Mouse (Mus musculus) MEL (cell line): ENCODE results near the gene Hmgb1. TPM values are rescaled to one million over a fixed set of nuclear protein-coding genes. Genes with fewer than 3 reads are reported as not detected.

Experiments used
- DNase-seq: peaks from one replicate; pipeline ENCODE4 v3.0.0; 2011; ENCODE audit warnings: low read depth, low spot score
- H3K27ac ChIP-seq: 2 replicates; pipeline ENCODE4 v1.5.1; 2012; ENCODE audit warnings: low read depth, mild to moderate bottlenecking, control low read depth, low read length, moderate library complexity; ENCODE audit not compliant: control insufficient read depth
- H3K27me3 ChIP-seq, 2 experiments: fragments of 150-350 bp in 1 of 2; sonication (generic) in 1 of 2; 2 replicates each; pipeline ENCODE4 v1.6.1; 2012; ENCODE audit warnings: low read length in 2 of 2, mild to moderate bottlenecking in 2 of 2, improper control_type of control experiment in 1 of 2, moderate library complexity in 1 of 2; ENCODE audit not compliant: insufficient read depth in 2 of 2, control insufficient read depth in 1 of 2
- H3K36me3 ChIP-seq, 2 experiments: 2 replicates each; pipeline ENCODE4 v1.6.1; 2012 to 2014; ENCODE audit warnings: low read length in 2 of 2, improper control_type of control experiment in 1 of 2, inconsistent platforms in 1 of 2, mild to moderate bottlenecking in 1 of 2; ENCODE audit not compliant: insufficient read depth in 2 of 2, control insufficient read depth in 1 of 2
- H3K4me1 ChIP-seq, 2 experiments: fragments of 150-350 bp in 1 of 2; sonication (generic) in 1 of 2; 2 replicates each; pipeline ENCODE4 v1.6.1; 2012; ENCODE audit warnings: low read length in 2 of 2, improper control_type of control experiment in 1 of 2, mild to moderate bottlenecking in 1 of 2; ENCODE audit not compliant: insufficient read depth in 2 of 2, control insufficient read depth in 1 of 2
- H3K4me3 ChIP-seq, 2 experiments: fragments of 150-350 bp in 1 of 2; sonication (generic) in 1 of 2; 2 replicates each; pipeline ENCODE4 v1.5.1; 2012; ENCODE audit warnings: low read depth in 2 of 2, low read length in 2 of 2, mild to moderate bottlenecking in 2 of 2, moderate library complexity in 2 of 2, control low read depth in 1 of 2, improper control_type of control experiment in 1 of 2; ENCODE audit not compliant: control insufficient read depth in 1 of 2, insufficient read depth in 1 of 2
- H3K79me2 ChIP-seq: 2 replicates; pipeline ENCODE4 v1.6.1; 2012; ENCODE audit warnings: mild to moderate bottlenecking, low read length, moderate library complexity; ENCODE audit not compliant: control insufficient read depth, poor library complexity, insufficient read depth
- H3K9ac ChIP-seq: 2 replicates; pipeline ENCODE4 v1.6.1; 2012; ENCODE audit warnings: low read depth, mild to moderate bottlenecking, control low read depth, low read length, moderate library complexity; ENCODE audit not compliant: control insufficient read depth, poor library complexity, severe bottlenecking
- H3K9me3 ChIP-seq: fragments of 150-350 bp; sonication (generic); replicated peaks from 2 replicates; pipeline ENCODE4 v1.6.1; 2012; ENCODE audit warnings: mild to moderate bottlenecking, low read length, improper control_type of control experiment, moderate library complexity; ENCODE audit not compliant: insufficient read depth
- CHD1 ChIP-seq: IDR thresholded peaks from 2 replicates; pipeline ENCODE4 v1.6.1; 2012; ENCODE audit warnings: low read depth, mild to moderate bottlenecking, inconsistent platforms, low read length, improper control_type of control experiment
- CHD2 ChIP-seq: IDR thresholded peaks from 2 replicates; pipeline ENCODE4 v1.6.1; 2011; ENCODE audit warnings: low read length, improper control_type of control experiment
- CTCF ChIP-seq, 3 experiments: IDR thresholded peaks in 2 of 3; conservative IDR thresholded peaks in 1 of 3; 2 replicates each; pipeline ENCODE4 v1.5.1; 2011 to 2012; ENCODE audit warnings: low read length in 3 of 3, low read depth in 2 of 3, mild to moderate bottlenecking in 2 of 3, improper control_type of control experiment in 1 of 3, inconsistent platforms in 1 of 3, mixed read lengths in 1 of 3, moderate library complexity in 1 of 3; ENCODE audit not compliant: control insufficient read depth in 1 of 3, insufficient read depth in 1 of 3, poor library complexity in 1 of 3, severe bottlenecking in 1 of 3
- E2F4 ChIP-seq: IDR thresholded peaks from 2 replicates; pipeline ENCODE4 v1.6.1; 2011; ENCODE audit warnings: low read depth, low read length, improper control_type of control experiment, borderline replicate concordance
- ELF1 ChIP-seq: IDR thresholded peaks from 2 replicates; pipeline ENCODE4 v1.6.1; 2014; ENCODE audit warnings: low read depth, mild to moderate bottlenecking, inconsistent platforms, low read length, improper control_type of control experiment, moderate library complexity
- EP300 ChIP-seq, 2 experiments: IDR thresholded peaks; 2 replicates each; pipeline ENCODE4 v1.6.1; 2011; ENCODE audit warnings: improper control_type of control experiment in 2 of 2, low read length in 2 of 2, low read depth in 1 of 2, mild to moderate bottlenecking in 1 of 2
- GABPA ChIP-seq: IDR thresholded peaks from 2 replicates; pipeline ENCODE4 v1.6.1; 2012; ENCODE audit warnings: low read depth, mild to moderate bottlenecking, inconsistent platforms, low read length, improper control_type of control experiment, moderate library complexity
- KAT2A ChIP-seq: conservative IDR thresholded peaks from 2 replicates; pipeline ENCODE4 v1.6.1; 2012; ENCODE audit warnings: low read depth, low read length, improper control_type of control experiment, inconsistent platforms
- MAFK ChIP-seq: IDR thresholded peaks from 2 replicates; pipeline ENCODE4 v1.6.1; 2011; ENCODE audit warnings: low read depth, mild to moderate bottlenecking, low read length, improper control_type of control experiment, borderline replicate concordance
- MAX ChIP-seq: IDR thresholded peaks from 2 replicates; pipeline ENCODE4 v1.6.1; 2011; ENCODE audit warnings: low read length, improper control_type of control experiment
- MAZ ChIP-seq: IDR thresholded peaks from 2 replicates; pipeline ENCODE4 v1.6.1; 2012; ENCODE audit warnings: low read depth, mild to moderate bottlenecking, inconsistent platforms, low read length, improper control_type of control experiment
- MYB ChIP-seq: IDR thresholded peaks from 2 replicates; pipeline ENCODE4 v1.6.1; 2011; ENCODE audit warnings: mild to moderate bottlenecking, low read depth, low read length, improper control_type of control experiment
- MYC ChIP-seq: IDR thresholded peaks from 2 replicates; pipeline ENCODE4 v1.6.1; 2011; ENCODE audit warnings: low read depth, mild to moderate bottlenecking, low read length, improper control_type of control experiment, moderate library complexity
- POLR2A ChIP-seq, 2 experiments: IDR thresholded peaks; 2 replicates each; pipeline ENCODE4 v1.6.1; 2011 to 2012; ENCODE audit warnings: low read length in 2 of 2, mild to moderate bottlenecking in 2 of 2, control low read depth in 1 of 2, improper control_type of control experiment in 1 of 2, low read depth in 1 of 2, moderate library complexity in 1 of 2; ENCODE audit not compliant: control insufficient read depth in 1 of 2, insufficient read depth in 1 of 2, poor library complexity in 1 of 2
- POLR2AphosphoS2 ChIP-seq: IDR thresholded peaks from 2 replicates; pipeline ENCODE4 v1.6.1; 2011; ENCODE audit warnings: low read length, improper control_type of control experiment
- RAD21 ChIP-seq: IDR thresholded peaks from 2 replicates; pipeline ENCODE4 v1.6.1; 2011; ENCODE audit warnings: mild to moderate bottlenecking, low read depth, low read length, improper control_type of control experiment
- RCOR1 ChIP-seq: IDR thresholded peaks from 2 replicates; pipeline ENCODE4 v1.6.1; 2012; ENCODE audit warnings: low read depth, mild to moderate bottlenecking, inconsistent platforms, low read length, improper control_type of control experiment
- SMC3 ChIP-seq: IDR thresholded peaks from 2 replicates; pipeline ENCODE4 v1.6.1; 2011; ENCODE audit warnings: low read depth, low read length, improper control_type of control experiment
- TAL1 ChIP-seq: IDR thresholded peaks from 2 replicates; pipeline ENCODE4 v1.6.1; 2012; ENCODE audit warnings: mild to moderate bottlenecking, inconsistent platforms, low read length, moderate library complexity, mixed read lengths
- TBP ChIP-seq: IDR thresholded peaks from 2 replicates; pipeline ENCODE4 v1.8.0; 2011; ENCODE audit warnings: low read depth, low read length, improper control_type of control experiment
- UBTF ChIP-seq: IDR thresholded peaks from 2 replicates; pipeline ENCODE4 v1.6.1; 2012; ENCODE audit warnings: low read depth, mild to moderate bottlenecking, inconsistent platforms, low read length, improper control_type of control experiment, moderate library complexity, borderline replicate concordance; ENCODE audit not compliant: insufficient read depth
- ZNF384 ChIP-seq: IDR thresholded peaks from 2 replicates; pipeline ENCODE4 v1.6.1; 2012; ENCODE audit warnings: low read depth, mild to moderate bottlenecking, inconsistent platforms, low read length, improper control_type of control experiment
- polyA plus RNA-seq, 2 experiments: library from polyadenylated mRNA; stranded (reverse) in 1 of 2; unstranded in 1 of 2; fragments of >175 nt in 1 of 2; fragments of >200 nt in 1 of 2; gene quantifications; 2 replicates each; pipeline versions ENCODE4 v1.2.1 to v1.2.4; 2012; ENCODE audit warnings: low replicate concordance in 2 of 2, low read depth in 1 of 2; ENCODE audit not compliant: insufficient read length in 2 of 2, insufficient read depth in 1 of 2, missing spikeins in 1 of 2
- total RNA-seq: library from RNA; depleted of rRNA; stranded (reverse); fragments of 300-350 nt; gene quantifications from 2 replicates; pipeline ENCODE4 v1.2.3, GENCODE M21; 2012

Hmgb1 gene
- total and polyA plus RNA-seq, 3 experiments, result 600 to 678 TPM; not detected in 1

GRCm38 (mm10) chr5:149117815-149118547 lies 66.3 kb downstream of the Hmgb1 start:
- TF ChIP-seq SMC3, result no peak
- no peak for TF ChIP-seq KAT2A
- TF ChIP-seq TBP, result no peak
- no peak for TF ChIP-seq MYC
- TF ChIP-seq CHD1, result no peak
- no peak for TF ChIP-seq UBTF
- no peak for TF ChIP-seq GABPA
- no peak for TF ChIP-seq RAD21
- no peak for TF ChIP-seq MAFK
- TF ChIP-seq CHD2, result no peak
- TF ChIP-seq RCOR1, result no peak
- no peak for TF ChIP-seq MAX
- TF ChIP-seq ELF1, result no peak
- no peak for TF ChIP-seq CTCF (IDR thresholded peaks at IDR 0.05 in 2 of 3, conservative IDR thresholded peaks at IDR 0.05 in 1 of 3; ENCODE audit: control insufficient read depth in 1 of 3, insufficient read depth in 1 of 3, low read depth in 2 of 3, low read length in 3 of 3, poor library complexity in 1 of 3, severe bottlenecking in 1 of 3)
- no peak for TF ChIP-seq POLR2A (IDR thresholded peaks at IDR 0.05; ENCODE audit: control insufficient read depth in 1 of 2, insufficient read depth in 1 of 2, low read depth in 1 of 2, low read length in 2 of 2, poor library complexity in 1 of 2)
- no peak for TF ChIP-seq MAZ
- no peak for TF ChIP-seq E2F4
- no peak for TF ChIP-seq ZNF384
- TF ChIP-seq POLR2AphosphoS2, result no peak
- TF ChIP-seq EP300 (IDR thresholded peaks at IDR 0.05; ENCODE audit: low read depth in 1 of 2, low read length in 2 of 2), result no peak

GRCm38 (mm10) chr5:149114587-149114986 lies 69.7 kb downstream of the Hmgb1 start:
- Histone ChIP-seq H3K9me3 (no peaks in the 10 kb centered on the region), H3K4me1 (no peaks in the 10 kb centered on the region), H3K36me3 (no peaks in the 10 kb centered on the region), H3K9ac (no peak overlapping the region), H3K27me3 (no peaks in the 10 kb centered on the region), H3K4me3 (no peak overlapping the region), H3K27ac (no peak overlapping the region), H3K79me2 (no peaks in the 10 kb centered on the region)
- TF ChIP-seq MYB (no peak), CHD2 (no peak), E2F4 (no peak), TAL1 (no peak), UBTF (no peak), EP300 (IDR thresholded peaks at IDR 0.05; ENCODE audit: low read depth in 1 of 2, low read length in 2 of 2) (no peak), RAD21 (no peak), TBP (no peak), KAT2A (no peak)
- no peak for DNase-seq

More at GRCm38 (mm10) chr5:149117815-149118547, 66.3 kb downstream of the Hmgb1 start:
- no peaks in the 10 kb centered on the region for H3K27me3 ChIP-seq
- H3K36me3 ChIP-seq, result no peaks in the 10 kb centered on the region
- no peak overlapping the region for H3K4me3 ChIP-seq
- H3K4me1 ChIP-seq, result no peaks in the 10 kb centered on the region
- H3K27ac ChIP-seq, result no peak overlapping the region
- no peak overlapping the region for H3K9ac ChIP-seq
- no peaks in the 10 kb centered on the region for H3K79me2 ChIP-seq
- DNase-seq, result no peak
- no peaks in the 10 kb centered on the region for H3K9me3 ChIP-seq
